Mouse (Mus musculus) small intestine, adult 2 months (tissue): ENCODE results near the gene Trim41.

Experiments used
- CTCF ChIP-seq: fragments of 200-500 bp; IDR thresholded peaks from 2 replicates; pipeline ENCODE4 v1.5.1; 2012; ENCODE audit warnings: low read depth, mild to moderate bottlenecking, control low read depth, inconsistent platforms, low read length, moderate library complexity, mixed read lengths; ENCODE audit not compliant: insufficient replicate concordance, insufficient read length; ENCODE audit errors: extremely low read depth
- POLR2A ChIP-seq: fragments of 200-500 bp; IDR thresholded peaks from 2 replicates; pipeline ENCODE4 v1.6.1; 2012; ENCODE audit warnings: low read depth, mild to moderate bottlenecking, control low read depth, inconsistent platforms, low read length, moderate library complexity

DNA sequence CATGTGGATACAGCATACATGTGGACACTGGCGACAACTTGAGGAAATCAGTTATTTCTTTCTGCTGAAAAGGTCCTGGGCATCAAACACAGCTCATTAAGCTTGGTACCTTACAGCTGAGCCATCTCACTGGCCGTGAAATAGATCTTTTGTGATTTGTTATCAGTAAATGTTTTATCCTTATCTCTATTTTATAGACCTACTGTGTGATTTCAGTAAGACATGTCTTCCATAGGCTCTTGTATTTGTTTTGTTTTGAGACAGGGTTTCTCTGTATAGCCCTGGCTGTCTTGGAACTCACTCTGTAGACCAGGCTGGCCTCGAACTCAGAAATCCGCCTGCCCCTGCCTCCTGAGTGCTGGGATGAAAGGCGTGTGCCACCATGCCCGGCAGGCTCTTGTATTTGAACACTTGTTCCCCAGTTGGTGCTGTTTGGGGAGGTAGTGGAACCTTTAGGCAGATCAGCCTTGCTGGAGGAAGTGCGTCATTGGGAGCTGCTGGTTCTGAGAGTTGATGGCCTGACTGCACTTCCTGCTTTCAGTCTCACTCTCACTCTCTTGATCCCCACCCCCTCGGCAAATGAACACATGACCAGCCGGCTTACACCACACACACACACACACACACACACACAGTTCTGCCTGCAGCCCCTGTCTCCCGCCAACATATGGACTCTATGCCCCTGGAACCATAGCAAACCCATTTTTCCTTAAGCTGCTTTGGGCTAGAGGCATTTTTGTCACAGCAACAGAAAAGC, 29.5 kb downstream of the Trim41 start:
- TF ChIP-seq CTCF (no peak), POLR2A (no peak)
